Mouse (Mus musculus): ENCODE results near the gene Inca1.

The Inca1 gene

GRCm38 (mm10) chr11:70699722-70700556 lies at the start of gene Inca1, which contains the start of gene Kif1c:
TSS of gene Inca1 (minus strand) at chr11:70700155.
TSS of gene Kif1c (plus strand) at chr11:70700548.
- peak; percentile 97 to 99 for DNase-seq (ENCODE audit: inconsistent age in 2 of 2, low spot score in 1 of 2)

GRCm38 (mm10) chr11:70747876-70748545 lies 48.1 kb upstream of the Inca1 start:
- DNase-seq (ENCODE audit: inconsistent age in 2 of 2, low spot score in 1 of 2), result no peak

GRCm38 (mm10) chr11:70745636-70746035 lies 45.7 kb upstream of the Inca1 start:
- no peak for DNase-seq (ENCODE audit: inconsistent age in 2 of 2, low spot score in 1 of 2)

- DNase-seq (ENCODE audit: inconsistent age in 2 of 2, low spot score in 1 of 2), result peak in 1 of 2 experiments; percentile 76
These were observed 42.9 kb upstream of the Inca1 start for GRCm38 (mm10) chr11:70742581-70743459.

DNA sequence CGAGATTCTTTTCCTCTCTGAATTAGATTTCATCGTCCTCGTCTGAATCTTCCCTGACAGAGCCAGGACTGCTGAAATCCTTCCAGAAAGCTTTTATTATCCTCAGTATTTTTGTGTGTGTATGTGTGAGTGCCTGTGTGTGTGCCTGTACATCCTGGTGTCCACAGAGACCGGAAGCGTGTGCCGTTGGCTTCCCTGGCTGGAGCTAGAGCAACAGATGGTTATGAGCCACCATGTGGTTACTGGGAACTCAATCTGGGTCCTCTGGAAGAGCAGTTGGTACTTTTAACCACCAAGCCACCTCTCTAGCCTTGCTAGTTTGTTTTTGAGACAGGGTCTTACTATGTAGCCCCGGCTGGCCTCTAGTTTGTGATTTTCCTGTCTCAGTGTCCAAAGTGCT lies 42.2 kb upstream of the Inca1 start:
- DNase-seq (ENCODE audit: inconsistent age in 2 of 2, low spot score in 1 of 2), result no peak

DNA sequence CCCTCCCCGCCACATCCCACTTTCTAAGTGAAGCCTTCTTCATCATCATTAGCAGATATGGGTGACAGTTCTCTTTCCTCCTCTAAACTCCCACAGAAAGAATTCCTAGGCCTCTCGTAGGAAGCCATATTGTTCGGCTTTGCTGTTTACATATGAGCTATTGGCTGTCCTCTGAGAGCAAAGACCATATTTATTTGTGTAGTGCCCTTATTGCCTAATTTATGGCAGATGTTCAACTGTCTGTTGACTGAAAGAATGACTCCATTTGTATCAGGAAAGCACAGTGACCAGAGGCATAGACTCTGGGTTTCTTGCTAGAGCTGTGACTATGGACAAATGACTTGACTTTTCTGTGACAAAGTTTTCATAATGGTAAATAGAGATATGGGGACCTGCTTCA lies 41.6 kb upstream of the Inca1 start:
- no peak for DNase-seq (ENCODE audit: inconsistent age in 2 of 2, low spot score in 1 of 2)

DNA sequence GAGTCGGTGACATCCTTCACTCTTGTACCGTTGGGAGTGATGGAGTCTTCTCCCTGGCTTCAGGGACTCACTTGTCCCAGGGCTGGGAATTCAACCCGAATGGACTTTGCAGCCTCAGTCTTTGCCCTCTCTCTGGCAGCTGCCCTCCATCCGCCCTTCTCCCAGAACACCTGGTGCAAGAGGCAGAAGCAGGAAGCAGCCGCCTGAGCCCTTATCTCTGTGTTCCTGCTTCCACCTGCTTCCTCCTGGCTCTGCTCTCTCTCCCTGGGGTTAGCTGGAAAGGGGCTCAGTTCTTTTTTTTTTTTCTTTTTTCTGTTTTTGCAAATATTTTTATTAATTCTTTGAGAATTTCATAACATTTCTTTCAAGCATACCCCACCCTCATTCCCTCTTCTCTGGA lies 37.8 kb upstream of the Inca1 start:
- DNase-seq (ENCODE audit: inconsistent age in 2 of 2, low spot score in 1 of 2), result no peak

DNA sequence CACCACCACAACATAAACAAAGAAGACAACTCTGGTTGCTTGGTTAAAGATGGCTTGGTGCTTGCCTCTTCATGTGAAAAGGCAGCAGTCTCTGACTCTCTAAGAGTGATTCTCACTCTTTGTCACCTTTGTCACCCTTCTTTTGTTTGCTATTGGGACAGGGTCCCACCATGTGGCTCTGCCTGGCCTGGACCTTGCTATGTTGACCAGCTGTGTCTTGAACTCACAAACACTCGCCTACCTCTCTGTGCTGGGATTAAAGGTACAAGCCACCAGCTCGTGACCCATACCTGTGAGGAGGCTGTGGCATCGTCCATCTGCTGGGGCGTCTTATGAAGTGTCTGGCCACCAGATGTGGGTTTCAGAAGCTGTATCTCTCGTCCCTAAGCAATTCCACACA lies 33.3 kb upstream of the Inca1 start:
- no peak for DNase-seq (ENCODE audit: inconsistent age in 2 of 2, low spot score in 1 of 2)

- DNase-seq (ENCODE audit: inconsistent age in 2 of 2, low spot score in 1 of 2), result no peak
These were observed 31.2 kb upstream of the Inca1 start for GRCm38 (mm10) chr11:70731178-70731577.

DNA sequence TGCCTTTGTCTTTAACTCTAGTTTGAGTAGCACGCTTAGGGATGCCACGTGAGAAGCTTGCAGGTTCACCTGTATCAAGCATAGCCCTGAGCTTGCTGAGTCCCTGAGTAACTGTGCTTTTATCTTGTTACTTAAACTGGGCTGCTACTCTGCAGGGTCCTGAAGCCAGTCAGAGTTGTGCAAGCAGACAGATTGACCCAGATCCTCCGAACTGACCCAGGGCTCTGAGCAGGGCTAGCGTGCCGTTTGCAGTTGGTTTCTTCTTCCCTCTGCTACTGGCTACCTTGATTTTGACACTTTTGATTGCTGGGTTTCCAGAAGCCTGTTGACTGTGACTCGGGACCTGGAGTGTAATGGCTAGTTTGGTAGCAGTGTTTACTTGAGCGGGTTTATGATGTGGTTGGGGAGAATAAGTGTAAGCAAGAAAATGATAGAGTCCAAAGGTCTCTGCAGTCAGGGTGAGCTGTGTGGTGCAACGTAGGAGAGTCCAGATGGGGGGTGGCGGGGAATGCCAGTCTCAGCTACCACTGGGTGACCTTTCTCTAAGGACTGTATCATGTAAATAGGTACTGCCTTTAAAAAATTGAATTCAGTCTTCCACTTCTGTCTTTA lies 30.6 kb upstream of the Inca1 start:
- peak in 1 of 2 experiments; percentile 71 for DNase-seq (ENCODE audit: inconsistent age in 2 of 2, low spot score in 1 of 2)

DNA sequence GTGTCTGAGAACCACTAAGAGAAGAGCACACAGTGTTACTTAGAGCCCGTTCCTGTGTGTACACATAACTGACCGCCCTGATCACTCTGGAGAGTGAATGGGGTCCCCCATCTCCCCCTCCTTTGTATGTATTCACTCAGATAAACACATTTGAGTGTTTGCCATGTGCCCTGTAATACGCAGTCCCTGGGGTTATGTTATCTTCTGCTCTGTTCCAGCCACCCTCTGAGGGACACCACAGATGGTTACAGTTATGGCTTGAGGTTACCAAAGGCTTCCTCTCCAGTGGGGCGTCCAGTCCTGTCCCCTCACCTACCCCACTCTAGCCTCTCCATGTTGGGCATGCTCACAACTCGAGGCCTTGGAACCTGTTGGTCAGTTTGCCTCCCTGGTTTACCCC lies 27.4 kb upstream of the Inca1 start:
- DNase-seq (ENCODE audit: inconsistent age in 2 of 2, low spot score in 1 of 2), result no peak

- no peak for DNase-seq (ENCODE audit: inconsistent age in 2 of 2, low spot score in 1 of 2)
These were observed 26.6 kb upstream of the Inca1 start for GRCm38 (mm10) chr11:70726585-70726984.

DNA sequence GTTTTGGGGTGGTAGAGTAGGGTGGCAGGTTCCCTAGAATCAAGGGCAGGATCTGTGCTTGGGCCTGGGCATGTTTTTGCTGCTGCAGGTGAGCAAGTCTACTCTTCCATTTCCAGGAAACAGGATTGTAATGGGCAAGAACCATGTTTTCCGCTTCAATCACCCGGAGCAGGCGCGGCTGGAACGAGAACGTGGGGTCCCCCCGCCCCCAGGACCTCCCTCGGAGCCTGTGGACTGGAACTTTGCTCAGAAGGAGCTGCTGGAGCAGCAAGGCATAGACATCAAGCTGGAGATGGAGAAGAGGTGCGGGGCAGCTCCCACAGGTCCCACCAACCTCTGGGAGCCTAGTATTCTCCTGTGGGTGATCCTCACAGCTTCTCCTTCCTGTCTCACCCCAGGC lies 24.8 kb upstream of the Inca1 start:
- no peak for DNase-seq (ENCODE audit: inconsistent age in 2 of 2, low spot score in 1 of 2)

DNA sequence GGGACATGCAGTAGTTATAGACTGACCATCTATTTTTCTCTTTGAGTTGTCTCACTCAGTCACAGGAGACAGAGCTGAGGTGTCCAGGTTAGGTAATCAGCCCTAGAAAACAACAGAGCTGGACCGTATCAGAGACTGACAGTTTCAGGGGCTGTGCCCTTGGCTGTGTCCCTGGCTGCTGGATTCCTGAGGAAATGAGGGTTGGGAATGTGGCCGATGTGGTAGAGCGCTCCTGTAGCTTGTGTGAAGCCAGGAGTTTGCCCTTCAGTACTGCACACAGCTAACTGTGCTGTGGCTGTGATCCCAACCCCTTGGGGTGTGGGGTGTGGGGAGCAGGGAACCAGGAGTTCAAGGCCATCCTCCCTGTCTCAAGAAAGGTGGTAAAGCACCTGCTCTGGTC lies 21.1 kb upstream of the Inca1 start:
- DNase-seq (ENCODE audit: inconsistent age in 2 of 2, low spot score in 1 of 2), result peak; percentile 63 to 87

- no peak for DNase-seq (ENCODE audit: inconsistent age in 2 of 2, low spot score in 1 of 2)
These were observed 20.6 kb upstream of the Inca1 start for GRCm38 (mm10) chr11:70720567-70720966.

DNA sequence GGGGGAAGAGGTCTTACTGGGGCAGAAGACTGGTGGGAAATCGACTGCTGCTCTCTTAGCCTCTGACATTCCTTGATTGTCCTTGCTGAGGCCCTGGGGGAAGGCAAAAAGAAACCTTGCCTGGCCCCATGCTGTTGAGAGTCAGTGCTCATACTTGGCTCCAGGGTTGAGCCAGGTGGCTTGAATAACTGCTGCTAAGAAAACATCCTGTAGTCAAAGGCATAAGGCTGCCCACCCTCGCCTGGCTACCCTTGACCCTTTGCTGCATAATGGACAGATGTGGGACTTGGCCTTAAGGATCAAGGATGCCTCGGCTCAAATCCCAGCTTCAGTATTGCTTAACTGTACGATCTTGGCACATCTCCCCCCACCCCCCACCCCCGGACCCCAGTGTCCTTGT lies 18.5 kb upstream of the Inca1 start:
- peak; percentile 58 to 86 for DNase-seq (ENCODE audit: inconsistent age in 2 of 2, low spot score in 1 of 2)

- DNase-seq (ENCODE audit: inconsistent age in 2 of 2, low spot score in 1 of 2), result peak; percentile 45 to 78
These were observed 15.9 kb upstream of the Inca1 start for GRCm38 (mm10) chr11:70715832-70716231.

GRCm38 (mm10) chr11:70713222-70713621 lies 13.3 kb upstream of the Inca1 start:
- DNase-seq (ENCODE audit: inconsistent age in 2 of 2, low spot score in 1 of 2), result no peak

- DNase-seq (ENCODE audit: inconsistent age in 2 of 2, low spot score in 1 of 2), result no peak
These were observed 11.1 kb upstream of the Inca1 start for GRCm38 (mm10) chr11:70711026-70711425.

DNA sequence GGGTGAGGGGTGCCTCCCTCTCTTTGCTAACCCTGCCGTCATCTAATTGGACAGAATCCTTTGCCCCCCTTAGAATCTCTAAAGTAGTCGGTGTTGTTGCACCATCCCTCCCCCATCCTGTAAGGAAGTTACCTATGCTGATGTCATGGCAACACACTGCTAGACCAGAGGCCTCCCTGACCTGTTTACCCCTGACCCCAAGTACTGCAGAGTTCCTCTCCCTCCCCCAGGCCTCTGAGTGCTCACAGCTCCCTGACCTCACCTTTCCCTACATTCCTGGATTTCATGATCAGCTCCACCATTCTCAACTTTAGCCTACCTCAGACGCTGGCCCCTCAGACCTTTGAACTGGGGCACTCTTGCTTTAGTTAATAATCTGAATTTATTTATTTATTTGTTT lies 6.2 kb upstream of the Inca1 start:
- DNase-seq (ENCODE audit: inconsistent age in 2 of 2, low spot score in 1 of 2), result no peak

GRCm38 (mm10) chr11:70702781-70703180 lies 2.8 kb upstream of the Inca1 start:
- peak in 1 of 2 experiments; percentile 66 for DNase-seq (ENCODE audit: inconsistent age in 2 of 2, low spot score in 1 of 2)
